In genomic region chr17:21579493-21580175, GRCm38 (mm10) we compare ENCODE assay signal across 8 mouse cellular contexts. TPM values are rescaled to one million over a fixed set of nuclear protein-coding genes. Genes with fewer than 3 reads are reported as not detected.
DNase-seq lines count a peak whose midpoint lies in the region; ATAC-seq and TF ChIP-seq lines count a peak whose summit lies in the region.

No protein-coding gene starts in this region.

- WGBS in hindbrain, embryonic 11.5 days: 38% methylated on average over 5 of the region's 5 CpGs
- 26% methylated on average over 5 of the region's 5 CpGs for WGBS in hindbrain, embryonic 10.5 days
- 35% methylated on average over 5 of the region's 5 CpGs for WGBS in midbrain, embryonic 12.5 days

- no peak overlapping the region for H3K4me2 ChIP-seq in hindbrain, embryonic 11.5 days (replicated peaks; ENCODE audit: low read depth, low read length)
- H3K4me2 ChIP-seq in midbrain, embryonic 12.5 days (replicated peaks): no peak overlapping the region

- peak; percentile 66 for DNase-seq in hindbrain, embryonic 11.5 days (ENCODE audit: low spot score)
- DNase-seq in hindbrain, embryonic 10.5 days (ENCODE audit: low spot score): no peak
- peak; percentile 8 for DNase-seq in G1E (ENCODE audit: low spot score)
- DNase-seq in embryo, embryonic 11 days: peak; percentile 82
- DNase-seq in heart, postnatal 4 days: peak; percentile 55
- DNase-seq in left cerebral cortex, postnatal 14 days (ENCODE audit: low spot score in 2 of 2): peak; percentile 59 to 84
- DNase-seq in testis, postnatal 14 days (ENCODE audit: low spot score): peak; percentile 8

- no peaks in the 10 kb centered on the region for H3K4me1 ChIP-seq in hindbrain, embryonic 11.5 days (replicated peaks; ENCODE audit: control insufficient read depth, insufficient read depth, low read length)
- no peaks in the 10 kb centered on the region for H3K4me1 ChIP-seq in hindbrain, embryonic 10.5 days (replicated peaks)
- H3K4me1 ChIP-seq in G1E (ENCODE audit: insufficient read depth, low read depth, low read length): peaks cover 9% of the 10 kb centered on the region
- no peaks in the 10 kb centered on the region for H3K4me1 ChIP-seq in midbrain, embryonic 12.5 days

- intact Hi-C loops in left cerebral cortex, postnatal 14 days (cut with DNase I): loop anchor here (10.0 kb wide), 1 partner anchor 565 kb away; no protein-coding TSS in a partner anchor

- H3K9ac ChIP-seq in hindbrain, embryonic 11.5 days (ENCODE audit: low read depth, low read length): no peak overlapping the region
- no peak overlapping the region for H3K9ac ChIP-seq in midbrain, embryonic 12.5 days (replicated peaks)

- ATAC-seq in hindbrain, embryonic 11.5 days (ENCODE audit: low FRiP score): peak; percentile 81; the same call in 1 of the 2 replicates
- peak; percentile 82 for ATAC-seq in G1E (ENCODE audit: extremely low read depth, insufficient number of reproducible peaks, low FRiP score, poor library complexity, severe bottlenecking)
- peak; percentile 70 for ATAC-seq in midbrain, embryonic 12.5 days (ENCODE audit: low FRiP score, low read depth)

- peak; percentile 68 for TF ChIP-seq CTCF in G1E (IDR thresholded peaks at IDR 0.05; ENCODE audit: low read depth, low read length)

- H3K27me3 ChIP-seq in hindbrain, embryonic 11.5 days (ENCODE audit: control insufficient read depth, insufficient read depth, low read length): no peaks in the 10 kb centered on the region
- no peaks in the 10 kb centered on the region for H3K27me3 ChIP-seq in hindbrain, embryonic 10.5 days (ENCODE audit: insufficient read depth, poor library complexity, severe bottlenecking)
- H3K27me3 ChIP-seq in G1E (ENCODE audit: insufficient read depth, low read length): no peaks in the 10 kb centered on the region
- H3K27me3 ChIP-seq in midbrain, embryonic 12.5 days: no peaks in the 10 kb centered on the region

- H3K4me3 ChIP-seq in hindbrain, embryonic 11.5 days (ENCODE audit: low read depth, low read length): no peak overlapping the region
- no peak overlapping the region for H3K4me3 ChIP-seq in hindbrain, embryonic 10.5 days
- H3K4me3 ChIP-seq in G1E (ENCODE audit: low read depth, low read length): no peak overlapping the region
- H3K4me3 ChIP-seq in midbrain, embryonic 12.5 days: no peak overlapping the region

- H3K27ac ChIP-seq in hindbrain, embryonic 11.5 days (ENCODE audit: low read depth, low read length): no peak overlapping the region
- no peak overlapping the region for H3K27ac ChIP-seq in hindbrain, embryonic 10.5 days
- H3K27ac ChIP-seq in midbrain, embryonic 12.5 days (replicated peaks): no peak overlapping the region

- no peaks in the 10 kb centered on the region; the same call in 1 of the 2 replicates for H3K36me3 ChIP-seq in hindbrain, embryonic 11.5 days (ENCODE audit: control insufficient read depth, insufficient read depth, low read length)
- H3K36me3 ChIP-seq in hindbrain, embryonic 10.5 days: peaks cover 66% of the 10 kb centered on the region
- H3K36me3 ChIP-seq in G1E (replicated peaks): peaks cover 19% of the 10 kb centered on the region
- peaks cover 20% of the 10 kb centered on the region for H3K36me3 ChIP-seq in midbrain, embryonic 12.5 days

- H3K9me3 ChIP-seq in hindbrain, embryonic 11.5 days (ENCODE audit: control insufficient read depth, low read length): no peaks in the 10 kb centered on the region
- H3K9me3 ChIP-seq in hindbrain, embryonic 10.5 days: peaks cover 5% of the 10 kb centered on the region; the same call in 1 of the 2 replicates
- no peaks in the 10 kb centered on the region for H3K9me3 ChIP-seq in G1E (replicated peaks)
- no peaks in the 10 kb centered on the region for H3K9me3 ChIP-seq in midbrain, embryonic 12.5 days

RNA-seq across cellular contexts. Expression of gene Zfp948, which starts 12.8 kb away (rescaled TPM):
- polyA plus RNA-seq in hindbrain, embryonic 11.5 days (2014; fragmentation: Nextera tagmentation; extraction: Ambion mirVana): 19.0 and 21.1 TPM in 2 replicates
- polyA plus RNA-seq in hindbrain, embryonic 10.5 days (2016; fragmentation: Nextera tagmentation; extraction: Ambion mirVana): 12.1 and 13.9 TPM in 2 replicates
- total RNA-seq in G1E (2014; fragmentation: Nextera tagmentation) (22.6 and 24.2 TPM in 2 replicates), G1E (2017) (11.7 and 13.8 TPM in 2 replicates)
- polyA plus RNA-seq in G1E (2012): 1.3 and 2.1 TPM in 2 replicates
- total RNA-seq in heart, postnatal 4 days (2021): 10 to 100 TPM; 11.0 to 12.7 TPM
- 10 to 100 TPM; 12.3 to 14.1 TPM for total RNA-seq in left cerebral cortex, postnatal 14 days (2021)
- 13.2 and 14.1 TPM in 2 replicates for polyA plus RNA-seq in midbrain, embryonic 12.5 days (2016; fragmentation: Nextera tagmentation; extraction: Ambion mirVana)

RNA-seq across cellular contexts. Expression of gene Zfp52, which starts 44.3 kb away (rescaled TPM):
- 2.1 and 2.9 TPM in 2 replicates for polyA plus RNA-seq in hindbrain, embryonic 11.5 days (2014; fragmentation: Nextera tagmentation; extraction: Ambion mirVana)
- polyA plus RNA-seq in hindbrain, embryonic 10.5 days (2016; fragmentation: Nextera tagmentation; extraction: Ambion mirVana): 1.5 and 2.0 TPM in 2 replicates
- total RNA-seq in G1E (2014; fragmentation: Nextera tagmentation): 5.7 and 7.8 TPM in 2 replicates
- total RNA-seq in G1E (2017): 6.9 and 7.4 TPM in 2 replicates
- polyA plus RNA-seq in G1E (2012): 0.36 and 0.61 TPM in 2 replicates
- total RNA-seq in heart, postnatal 4 days (2021): 1 to 10 TPM; 6.7 to 7.6 TPM
- total RNA-seq in left cerebral cortex, postnatal 14 days (2021): 1 to 10 TPM; 6.0 to 6.2 TPM
- polyA plus RNA-seq in midbrain, embryonic 12.5 days (2016; fragmentation: Nextera tagmentation; extraction: Ambion mirVana): 2.0 TPM in 2 replicates
